Mouse (Mus musculus): ENCODE data around the gene Gprc5a.

DNA sequence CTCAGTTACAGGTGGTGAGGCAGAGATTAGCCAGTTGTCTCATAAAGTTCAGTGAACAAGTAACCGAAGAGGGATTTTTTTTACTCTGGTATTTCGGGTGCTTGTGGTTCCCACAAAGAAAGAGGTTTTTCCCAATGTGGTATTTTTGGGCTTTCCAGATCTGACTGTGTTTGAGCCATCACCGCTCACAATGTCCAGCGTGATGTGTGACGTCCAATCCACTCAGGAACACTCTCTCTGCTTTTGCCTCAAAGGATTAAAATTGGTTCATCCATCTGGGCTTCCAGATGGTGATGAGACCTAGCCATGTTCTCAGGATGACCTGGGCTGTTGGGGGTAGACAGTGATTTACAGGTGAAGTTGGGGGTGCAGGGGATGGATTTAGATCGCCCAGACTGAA is 41.6 kb downstream of the Gprc5a start:
- TF ChIP-seq CTCF (IDR thresholded peaks at IDR 0.05; ENCODE audit: insufficient read depth, low read length): no peak
- no peak for TF ChIP-seq POLR2A (IDR thresholded peaks at IDR 0.05; ENCODE audit: borderline replicate concordance, extremely low read depth, low read depth, low read length)
